8 mouse cellular contexts compared by ENCODE assay signal in the genomic region with DNA sequence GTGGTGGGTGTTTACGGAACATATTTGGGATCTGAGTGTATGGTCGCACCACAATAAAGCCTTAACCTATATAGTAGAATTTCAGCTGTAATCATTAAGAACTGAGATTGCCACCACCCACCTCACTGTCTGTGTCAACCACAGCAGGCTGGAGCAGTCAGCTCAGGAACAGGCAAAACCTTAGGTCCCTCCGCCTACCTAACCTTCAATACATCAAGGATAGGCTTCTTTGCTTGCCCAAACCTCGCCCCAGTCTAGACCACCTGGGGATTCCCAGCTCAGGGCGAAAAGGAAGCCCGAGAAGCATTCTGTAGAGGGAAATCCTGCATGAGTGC. TPM values are rescaled to one million over a fixed set of nuclear protein-coding genes. Genes with fewer than 3 reads are reported as not detected.
DNase-seq lines count a peak whose midpoint lies in the region; ATAC-seq and TF ChIP-seq lines count a peak whose summit lies in the region.
"Had no signal": no experiment of that assay in that cellular context is flagged by ENCODE, and none has a peak within 500 bp of the region (broad histone marks: within the 10 kb centered on the region; RNA-seq: fewer than 3 reads in every experiment).

No protein-coding gene starts in this region.

- WGBS in lung, embryonic 15.5 days = 41% methylated on average over 6 of the region's 6 CpGs
- WGBS in forebrain, embryonic 11.5 days = 43% methylated on average over 6 of the region's 6 CpGs
- 44% methylated on average over 6 of the region's 6 CpGs for WGBS in limb, embryonic 13.5 days
- WGBS in small intestine, adult 2 months = 47% methylated on average over 6 of the region's 6 CpGs

- H3K27ac ChIP-seq in lung, embryonic 15.5 days = no peak overlapping the region
- no peak overlapping the region for H3K27ac ChIP-seq in forebrain, embryonic 11.5 days (ENCODE audit: low read depth, low read length)
- no peak overlapping the region for H3K27ac ChIP-seq in limb, embryonic 13.5 days
- H3K27ac ChIP-seq in small intestine, adult 2 months (ENCODE audit: insufficient read depth, low read depth, low read length) = no peak overlapping the region

- ATAC-seq in lung, embryonic 15.5 days (ENCODE audit: borderline replicate concordance, extremely low read depth, low FRiP score, low TSS enrichment) = no peak
- no peak for ATAC-seq in forebrain, embryonic 11.5 days (replicated peaks; ENCODE audit: low FRiP score)
- ATAC-seq in limb, embryonic 13.5 days (ENCODE audit: low FRiP score, low read depth) = no peak
- no peak for ATAC-seq in erythroid progenitor cell, adult 5-6 weeks (replicated peaks; ENCODE audit: low FRiP score, poor library complexity, severe bottlenecking)

- no peaks in the 10 kb centered on the region for H3K27me3 ChIP-seq in lung, embryonic 15.5 days
- peaks cover 2% of the 10 kb centered on the region; the same call in 1 of the 2 replicates for H3K27me3 ChIP-seq in forebrain, embryonic 11.5 days (ENCODE audit: control insufficient read depth, insufficient read depth, low read length)
- H3K27me3 ChIP-seq in limb, embryonic 13.5 days = no peaks in the 10 kb centered on the region
- H3K27me3 ChIP-seq in small intestine, adult 2 months (ENCODE audit: control insufficient read depth, insufficient read depth, low read length) = no peaks in the 10 kb centered on the region

- peak overlapping the region; percentile 96 for H3K4me2 ChIP-seq in lung, embryonic 15.5 days
- peak overlapping the region; percentile 91 for H3K4me2 ChIP-seq in forebrain, embryonic 11.5 days (ENCODE audit: low read depth, low read length, severe bottlenecking)
- peak overlapping the region; percentile 97 for H3K4me2 ChIP-seq in limb, embryonic 13.5 days (replicated peaks)

- H3K9me3 ChIP-seq in lung, embryonic 15.5 days = no peaks in the 10 kb centered on the region
- no peaks in the 10 kb centered on the region for H3K9me3 ChIP-seq in forebrain, embryonic 11.5 days (ENCODE audit: control insufficient read depth, low read length)
- H3K9me3 ChIP-seq in limb, embryonic 13.5 days = no peaks in the 10 kb centered on the region

- peak overlapping the region; percentile 63 for H3K4me3 ChIP-seq in lung, embryonic 15.5 days
- peak overlapping the region; percentile 54 for H3K4me3 ChIP-seq in forebrain, embryonic 11.5 days (ENCODE audit: low read depth, low read length)
- H3K4me3 ChIP-seq in limb, embryonic 13.5 days = peak overlapping the region; percentile 69
- H3K4me3 ChIP-seq in small intestine, adult 2 months (ENCODE audit: low read depth, low read length) = peak overlapping the region; percentile 86

- TF ChIP-seq CTCF in small intestine, adult 2 months (IDR thresholded peaks at IDR 0.05; ENCODE audit: extremely low read depth, insufficient read length, insufficient replicate concordance, low read depth, low read length) = no peak

- H3K4me1 ChIP-seq in lung, embryonic 15.5 days = peaks cover 14% of the 10 kb centered on the region
- H3K4me1 ChIP-seq in forebrain, embryonic 11.5 days (replicated peaks; ENCODE audit: control insufficient read depth, insufficient read depth, low read length) = 0 out of 2 replicates have a peak, but pooled peaks cover 2% of the 10 kb centered on the region
- peaks cover 33% of the 10 kb centered on the region for H3K4me1 ChIP-seq in limb, embryonic 13.5 days
- peaks cover 13% of the 10 kb centered on the region for H3K4me1 ChIP-seq in small intestine, adult 2 months (ENCODE audit: control insufficient read depth, insufficient read depth, insufficient read length, low read length)

- H3K36me3 ChIP-seq in lung, embryonic 15.5 days = no peaks in the 10 kb centered on the region
- H3K36me3 ChIP-seq in forebrain, embryonic 11.5 days (ENCODE audit: control insufficient read depth, insufficient read depth, low read length) = no peaks in the 10 kb centered on the region; the same call in 1 of the 2 replicates
- H3K36me3 ChIP-seq in limb, embryonic 13.5 days = peaks cover 25% of the 10 kb centered on the region
- peaks cover 8% of the 10 kb centered on the region for H3K36me3 ChIP-seq in small intestine, adult 2 months (ENCODE audit: control insufficient read depth, insufficient read depth, low read length)

- H3K9ac ChIP-seq in lung, embryonic 15.5 days = peak overlapping the region; percentile 64; the same call in 1 of the 2 replicates
- peak overlapping the region; percentile 76 for H3K9ac ChIP-seq in forebrain, embryonic 11.5 days (ENCODE audit: low read length)
- peak overlapping the region; percentile 79 for H3K9ac ChIP-seq in limb, embryonic 13.5 days

- no peak for DNase-seq in lung, postnatal 10 days
- no peak for DNase-seq in forebrain, embryonic 11.5 days (ENCODE audit: low spot score)
- no peak for DNase-seq in adrenal gland, adult 8-10 months

- TF ChIP-seq POLR2A in small intestine, adult 2 months (IDR thresholded peaks at IDR 0.05; ENCODE audit: low read depth, low read length) = no peak

RNA-seq across cellular contexts. Expression of a gene that starts 0.3 kb away (rescaled TPM):
- 3.2 and 4.6 TPM in 2 replicates for polyA plus RNA-seq in lung, embryonic 15.5 days (2015; fragmentation: Nextera tagmentation; extraction: Ambion mirVana)
- 5.7 and 7.1 TPM in 2 replicates for polyA plus RNA-seq in forebrain, embryonic 11.5 days (2014; fragmentation: Nextera tagmentation; extraction: Ambion mirVana)
- polyA plus RNA-seq in limb, embryonic 13.5 days (2015; fragmentation: Nextera tagmentation; extraction: Ambion mirVana) = 9.5 and 10.6 TPM in 2 replicates
- polyA plus RNA-seq in small intestine, adult 2 months (2012; rRNA removed) = 1.0 and 3.5 TPM in 2 replicates
- total RNA-seq in erythroid progenitor cell, adult 5-6 weeks (2015; ENCODE audit: low replicate concordance) = 2.1 TPM in 1 of 2 replicates, not detected in the other
- 0.77 TPM in 1 of 2 replicates, not detected in the other for total RNA-seq in erythroid progenitor cell, adult 5-6 weeks (2017; ENCODE audit: low replicate concordance)
- total RNA-seq in adrenal gland, adult 8-10 months (2022) = 10 to 100 TPM in 3 of 4 experiments, 1 to 10 TPM in 1; 8.7 to 18.7 (median 12.3) TPM

RNA-seq across cellular contexts. Expression of a gene that starts 22.6 kb away (rescaled TPM):
- 113 and 118 TPM in 2 replicates for polyA plus RNA-seq in lung, embryonic 15.5 days (2015; fragmentation: Nextera tagmentation; extraction: Ambion mirVana)
- polyA plus RNA-seq in forebrain, embryonic 11.5 days (2014; fragmentation: Nextera tagmentation; extraction: Ambion mirVana) = 108 and 122 TPM in 2 replicates
- 132 and 133 TPM in 2 replicates for polyA plus RNA-seq in limb, embryonic 13.5 days (2015; fragmentation: Nextera tagmentation; extraction: Ambion mirVana)
- 107 and 134 TPM in 2 replicates for polyA plus RNA-seq in small intestine, adult 2 months (2012; rRNA removed)
- total RNA-seq in erythroid progenitor cell, adult 5-6 weeks (2015; ENCODE audit: low replicate concordance) = 86.8 and 99.1 TPM in 2 replicates
- total RNA-seq in erythroid progenitor cell, adult 5-6 weeks (2017; ENCODE audit: low replicate concordance) = 30.0 and 51.1 TPM in 2 replicates
- 100 to 1,000 TPM; 157 to 197 (median 166) TPM for total RNA-seq in adrenal gland, adult 8-10 months (2022)

RNA-seq across cellular contexts. Expression of a gene that starts 51.4 kb away (rescaled TPM):
- not detected in 2 replicates for polyA plus RNA-seq in lung, embryonic 15.5 days (2015; fragmentation: Nextera tagmentation; extraction: Ambion mirVana)
- polyA plus RNA-seq in forebrain, embryonic 11.5 days (2014; fragmentation: Nextera tagmentation; extraction: Ambion mirVana) = not detected in 2 replicates
- polyA plus RNA-seq in limb, embryonic 13.5 days (2015; fragmentation: Nextera tagmentation; extraction: Ambion mirVana) = not detected in 2 replicates
- polyA plus RNA-seq in small intestine, adult 2 months (2012; rRNA removed) = 0.19 and 0.81 TPM in 2 replicates
- not detected in 2 replicates for total RNA-seq in erythroid progenitor cell, adult 5-6 weeks (2015; ENCODE audit: low replicate concordance)
- not detected in 2 replicates for total RNA-seq in erythroid progenitor cell, adult 5-6 weeks (2017; ENCODE audit: low replicate concordance)
- total RNA-seq in adrenal gland, adult 8-10 months (2022) = not detected
- total RNA-seq: adrenal gland, postnatal 25 days had no signal
